Mouse (Mus musculus): ENCODE results near the gene Ctsw. TPM values are rescaled to one million over a fixed set of nuclear protein-coding genes. Genes with fewer than 3 reads are reported as not detected.

The Ctsw gene
- polyA plus RNA-seq, 1 experiment = 7.2 TPM

- Histone ChIP-seq H3K4me2 (ENCODE audit: low read depth) (peak overlapping the region; percentile 96), H3K36me3 (ENCODE audit: control insufficient read depth, insufficient read depth) (peaks cover 5% of the 10 kb centered on the region), H3K79me2 (ENCODE audit: control insufficient read depth, insufficient read depth) (peaks cover 42% of the 10 kb centered on the region), H3K4me3 (no peak overlapping the region), H3K27me3 (ENCODE audit: control insufficient read depth, insufficient read depth, insufficient read length) (no peaks in the 10 kb centered on the region), H3ac (ENCODE audit: control insufficient read depth, insufficient read length) (no peak overlapping the region)
- TF ChIP-seq MYOG (IDR thresholded peaks at IDR 0.05; ENCODE audit: control insufficient read depth in 1 of 3, insufficient read depth in 1 of 3, insufficient read length in 2 of 3, low read depth in 2 of 3) = no peak
- no peak for TF ChIP-seq MAX (IDR thresholded peaks at IDR 0.05; ENCODE audit: low read depth)
- TF ChIP-seq CEBPB (IDR thresholded peaks at IDR 0.05; ENCODE audit: insufficient read depth, poor library complexity, severe bottlenecking) = no peak
- TF ChIP-seq TCF12 (IDR thresholded peaks at IDR 0.05; ENCODE audit: insufficient read depth, poor library complexity, severe bottlenecking) = no peak
- TF ChIP-seq MYOD1 (IDR thresholded peaks at IDR 0.05; ENCODE audit: control insufficient read depth in 1 of 3, insufficient read length in 2 of 3, low read depth in 2 of 3) = no peak
- TF ChIP-seq TCF3 (IDR thresholded peaks at IDR 0.05; ENCODE audit: insufficient read length, low read depth) = no peak
These were observed 9.3 kb downstream of the Ctsw start for GRCm38 (mm10) chr19:5459019-5459418.

GRCm38 (mm10) chr19:5457746-5458442 lies 10.4 kb downstream of the Ctsw start, which contains the start of gene Ccdc85b:
Ccdc85b (minus strand) TSS chr19:5457894.
- no peaks in the 10 kb centered on the region for H3K27me3 ChIP-seq (ENCODE audit: control insufficient read depth, insufficient read depth, insufficient read length)
- H3ac ChIP-seq (ENCODE audit: control insufficient read depth, insufficient read length) = peak within 1 kb of the TSS; percentile 63
- peaks cover 51% of the 10 kb centered on the region for H3K79me2 ChIP-seq (ENCODE audit: control insufficient read depth, insufficient read depth)
- TF ChIP-seq E2F4 (IDR thresholded peaks at IDR 0.05; ENCODE audit: insufficient read depth) (no peak), POLR2A (IDR thresholded peaks at IDR 0.05; ENCODE audit: insufficient read length, low read depth) (no peak), TCF12 (IDR thresholded peaks at IDR 0.05; ENCODE audit: insufficient read depth, poor library complexity, severe bottlenecking) (no peak), MAX (IDR thresholded peaks at IDR 0.05; ENCODE audit: low read depth) (no peak), MYOG (IDR thresholded peaks at IDR 0.05; ENCODE audit: control insufficient read depth in 1 of 3, insufficient read depth in 1 of 3, insufficient read length in 2 of 3, low read depth in 2 of 3) (no peak), POLR2AphosphoS2 (IDR thresholded peaks at IDR 0.05; ENCODE audit: insufficient read length, low read depth) (no peak), MYOD1 (IDR thresholded peaks at IDR 0.05; ENCODE audit: control insufficient read depth in 1 of 3, insufficient read length in 2 of 3, low read depth in 2 of 3) (no peak), CEBPB (IDR thresholded peaks at IDR 0.05; ENCODE audit: insufficient read depth, poor library complexity, severe bottlenecking) (no peak), USF1 (IDR thresholded peaks at IDR 0.05; ENCODE audit: low read depth) (no peak), REST (IDR thresholded peaks at IDR 0.05; ENCODE audit: insufficient read depth, insufficient read length) (no peak), TCF3 (IDR thresholded peaks at IDR 0.05; ENCODE audit: insufficient read length, low read depth) (no peak), SRF (IDR thresholded peaks at IDR 0.05; ENCODE audit: control insufficient read depth, insufficient read length, low read depth) (no peak)
- peaks cover 7% of the 10 kb centered on the region for H3K36me3 ChIP-seq (ENCODE audit: control insufficient read depth, insufficient read depth)
- peak within 1 kb of the TSS; percentile 48 for H3K4me3 ChIP-seq
- peak within 1 kb of the TSS; percentile 93 for H3K4me2 ChIP-seq (ENCODE audit: low read depth)

- TF ChIP-seq MAX (IDR thresholded peaks at IDR 0.05; ENCODE audit: low read depth) = no peak
- TF ChIP-seq E2F4 (IDR thresholded peaks at IDR 0.05; ENCODE audit: insufficient read depth) = no peak
- TF ChIP-seq TCF12 (IDR thresholded peaks at IDR 0.05; ENCODE audit: insufficient read depth, poor library complexity, severe bottlenecking) = no peak
- TF ChIP-seq POLR2A (IDR thresholded peaks at IDR 0.05; ENCODE audit: insufficient read length, low read depth) = peak; percentile 92
- peak in 1 of 3 experiments; percentile 35 for TF ChIP-seq MYOG (IDR thresholded peaks at IDR 0.05; ENCODE audit: control insufficient read depth in 1 of 3, insufficient read depth in 1 of 3, insufficient read length in 2 of 3, low read depth in 2 of 3)
- TF ChIP-seq POLR2AphosphoS2 (IDR thresholded peaks at IDR 0.05; ENCODE audit: insufficient read length, low read depth) = peak; percentile 76
- peak; percentile 42 for TF ChIP-seq SRF (IDR thresholded peaks at IDR 0.05; ENCODE audit: control insufficient read depth, insufficient read length, low read depth)
- peak in 1 of 3 experiments; percentile 31 for TF ChIP-seq MYOD1 (IDR thresholded peaks at IDR 0.05; ENCODE audit: control insufficient read depth in 1 of 3, insufficient read length in 2 of 3, low read depth in 2 of 3)
- Histone ChIP-seq H3K4me2 (ENCODE audit: low read depth) (peak overlapping the region; percentile 93), H3K27me3 (ENCODE audit: control insufficient read depth, insufficient read depth, insufficient read length) (no peaks in the 10 kb centered on the region), H3K79me2 (ENCODE audit: control insufficient read depth, insufficient read depth) (peaks cover 57% of the 10 kb centered on the region), H3K36me3 (ENCODE audit: control insufficient read depth, insufficient read depth) (peaks cover 6% of the 10 kb centered on the region), H3K4me3 (peak overlapping the region; percentile 48), H3ac (ENCODE audit: control insufficient read depth, insufficient read length) (peak overlapping the region; percentile 63)
These were observed 11.2 kb downstream of the Ctsw start for GRCm38 (mm10) chr19:5456922-5457745.

GRCm38 (mm10) chr19:5456241-5456921 lies 11.9 kb downstream of the Ctsw start:
- peak overlapping the region; percentile 63 for H3ac ChIP-seq (ENCODE audit: control insufficient read depth, insufficient read length)
- TF ChIP-seq POLR2AphosphoS2 (IDR thresholded peaks at IDR 0.05; ENCODE audit: insufficient read length, low read depth) (peak; percentile 10), CEBPB (IDR thresholded peaks at IDR 0.05; ENCODE audit: insufficient read depth, poor library complexity, severe bottlenecking) (no peak)
- H3K79me2 ChIP-seq (ENCODE audit: control insufficient read depth, insufficient read depth) = peaks cover 57% of the 10 kb centered on the region
- peak overlapping the region; percentile 93 for H3K4me2 ChIP-seq (ENCODE audit: low read depth)
- no peaks in the 10 kb centered on the region for H3K27me3 ChIP-seq (ENCODE audit: control insufficient read depth, insufficient read depth, insufficient read length)
- peaks cover 6% of the 10 kb centered on the region for H3K36me3 ChIP-seq (ENCODE audit: control insufficient read depth, insufficient read depth)
- H3K4me3 ChIP-seq = peak overlapping the region; percentile 48
